Mouse (Mus musculus): ENCODE results near the gene Fn3k. TPM values are rescaled to one million over a fixed set of nuclear protein-coding genes. Genes with fewer than 3 reads are reported as not detected.

The Fn3k gene
- total and polyA plus RNA-seq, 2 experiments from 2014 or later: 4.5 to 5.4 TPM

- ATAC-seq (no peak), DNase-seq (ENCODE audit: low spot score) (no peak)
- Histone ChIP-seq H3K4me1 (ENCODE audit: insufficient read depth, low read length) (no peaks in the 10 kb centered on the region), H3K27ac (no peak overlapping the region), H3K4me3 (ENCODE audit: low read length) (no peak overlapping the region), H3K27me3 (ENCODE audit: insufficient read depth, low read length) (no peaks in the 10 kb centered on the region), H3K9me3 (ENCODE audit: low read length) (no peaks in the 10 kb centered on the region), H3K9ac (replicated peaks; ENCODE audit: low read length) (no peak overlapping the region), H3K36me3 (ENCODE audit: insufficient read depth, low read length) (no peaks in the 10 kb centered on the region), H3K4me2 (ENCODE audit: low read depth, low read length) (no peak overlapping the region)
- no peak for TF ChIP-seq CTCF (IDR thresholded peaks at IDR 0.05; ENCODE audit: low read depth)
- WGBS: 71% methylated on average over 3 of the region's 3 CpGs
Observed at GRCm38 (mm10) chr11:121407366-121408155, 27.2 kb upstream of the Fn3k start.

GRCm38 (mm10) chr11:121414762-121415161 lies 20.0 kb upstream of the Fn3k start:
- ATAC-seq: no peak
- no peak for TF ChIP-seq CTCF (IDR thresholded peaks at IDR 0.05; ENCODE audit: low read depth)
- Histone ChIP-seq H3K27ac (no peak overlapping the region), H3K4me2 (ENCODE audit: low read depth, low read length) (no peak overlapping the region), H3K9me3 (ENCODE audit: low read length) (no peaks in the 10 kb centered on the region), H3K9ac (replicated peaks; ENCODE audit: low read length) (no peak overlapping the region), H3K27me3 (ENCODE audit: insufficient read depth, low read length) (no peaks in the 10 kb centered on the region), H3K4me3 (ENCODE audit: low read length) (no peak overlapping the region), H3K4me1 (ENCODE audit: insufficient read depth, low read length) (no peaks in the 10 kb centered on the region), H3K36me3 (ENCODE audit: insufficient read depth, low read length) (no peaks in the 10 kb centered on the region)
- no peak for DNase-seq (ENCODE audit: low spot score)
- 89% methylated on average over 5 of the region's 5 CpGs for WGBS

GRCm38 (mm10) chr11:121415351-121415750 lies 19.4 kb upstream of the Fn3k start:
- Histone ChIP-seq H3K27ac (no peak overlapping the region), H3K4me2 (ENCODE audit: low read depth, low read length) (no peak overlapping the region), H3K36me3 (ENCODE audit: insufficient read depth, low read length) (no peaks in the 10 kb centered on the region), H3K4me3 (ENCODE audit: low read length) (no peak overlapping the region), H3K9ac (replicated peaks; ENCODE audit: low read length) (no peak overlapping the region), H3K27me3 (ENCODE audit: insufficient read depth, low read length) (no peaks in the 10 kb centered on the region), H3K9me3 (ENCODE audit: low read length) (no peaks in the 10 kb centered on the region), H3K4me1 (ENCODE audit: insufficient read depth, low read length) (no peaks in the 10 kb centered on the region)
- 75% methylated on average over 5 of the region's 5 CpGs for WGBS
- no peak for TF ChIP-seq CTCF (IDR thresholded peaks at IDR 0.05; ENCODE audit: low read depth)
- no peak for ATAC-seq
- no peak for DNase-seq (ENCODE audit: low spot score)

GRCm38 (mm10) chr11:121417971-121418370 lies 16.7 kb upstream of the Fn3k start:
- Histone ChIP-seq H3K27ac (no peak overlapping the region), H3K36me3 (ENCODE audit: insufficient read depth, low read length) (no peaks in the 10 kb centered on the region), H3K27me3 (ENCODE audit: insufficient read depth, low read length) (no peaks in the 10 kb centered on the region), H3K4me3 (ENCODE audit: low read length) (no peak overlapping the region), H3K9ac (replicated peaks; ENCODE audit: low read length) (no peak overlapping the region), H3K4me1 (ENCODE audit: insufficient read depth, low read length) (0 out of 2 replicates have a peak, but pooled peaks cover 9% of the 10 kb centered on the region), H3K9me3 (ENCODE audit: low read length) (no peaks in the 10 kb centered on the region), H3K4me2 (ENCODE audit: low read depth, low read length) (no peak overlapping the region)
- WGBS: 87% methylated on average over 5 of the region's 5 CpGs
- ATAC-seq: no peak
- no peak for DNase-seq (ENCODE audit: low spot score)
- TF ChIP-seq CTCF (IDR thresholded peaks at IDR 0.05; ENCODE audit: low read depth): no peak

GRCm38 (mm10) chr11:121418932-121419331 lies 15.8 kb upstream of the Fn3k start:
- H3K4me1 ChIP-seq (ENCODE audit: insufficient read depth, low read length): 0 out of 2 replicates have a peak, but pooled peaks cover 9% of the 10 kb centered on the region
- no peaks in the 10 kb centered on the region for H3K36me3 ChIP-seq (ENCODE audit: insufficient read depth, low read length)
- ATAC-seq: no peak
- H3K27me3 ChIP-seq (ENCODE audit: insufficient read depth, low read length): no peaks in the 10 kb centered on the region
- H3K4me3 ChIP-seq (ENCODE audit: low read length): no peak overlapping the region
- no peak for DNase-seq (ENCODE audit: low spot score)
- WGBS: 56% methylated on average over 2 of the region's 2 CpGs
- no peak overlapping the region for H3K9ac ChIP-seq (replicated peaks; ENCODE audit: low read length)
- TF ChIP-seq CTCF (IDR thresholded peaks at IDR 0.05; ENCODE audit: low read depth): no peak
- H3K9me3 ChIP-seq (ENCODE audit: low read length): no peaks in the 10 kb centered on the region
- H3K27ac ChIP-seq: no peak overlapping the region
- H3K4me2 ChIP-seq (ENCODE audit: low read depth, low read length): no peak overlapping the region

GRCm38 (mm10) chr11:121420379-121420778 lies 14.3 kb upstream of the Fn3k start:
- H3K4me3 ChIP-seq (ENCODE audit: low read length): peak overlapping the region; percentile 67; the same call in 1 of the 2 replicates
- no peak for ATAC-seq
- H3K36me3 ChIP-seq (ENCODE audit: insufficient read depth, low read length): no peaks in the 10 kb centered on the region
- no peak overlapping the region for H3K27ac ChIP-seq
- H3K27me3 ChIP-seq (ENCODE audit: insufficient read depth, low read length): no peaks in the 10 kb centered on the region
- no peak for TF ChIP-seq CTCF (IDR thresholded peaks at IDR 0.05; ENCODE audit: low read depth)
- H3K4me1 ChIP-seq (ENCODE audit: insufficient read depth, low read length): 0 out of 2 replicates have a peak, but pooled peaks cover 9% of the 10 kb centered on the region
- H3K9me3 ChIP-seq (ENCODE audit: low read length): no peaks in the 10 kb centered on the region
- 52% methylated on average over 5 of the region's 5 CpGs for WGBS
- H3K4me2 ChIP-seq (ENCODE audit: low read depth, low read length): peak overlapping the region; percentile 92
- peak overlapping the region; percentile 65; the same call in 1 of the 2 replicates for H3K9ac ChIP-seq (replicated peaks; ENCODE audit: low read length)
- no peak for DNase-seq (ENCODE audit: low spot score)

Measured in hindbrain, postnatal 0 days (tissue).